Mouse (Mus musculus) kidney, adult 2 months (tissue): Measurements from ENCODE around the gene Map2k6. TPM values are rescaled to one million over a fixed set of nuclear protein-coding genes. Genes with fewer than 3 reads are reported as not detected.
A peak's percentile ranks its signal among the peaks of the same experiment; 100 is the strongest.

ENCODE experiments used
- DNase-seq: peaks from one replicate; pipeline ENCODE4 v3.0.0; 2021
- H3K27ac ChIP-seq: fragments of 200-500 bp; 2 replicates; pipeline ENCODE4 v1.5.1; 2012; ENCODE audit warnings: low read depth, low read length, control low read depth, inconsistent platforms; ENCODE audit not compliant: insufficient read depth
- H3K27me3 ChIP-seq: fragments of 200-500 bp; replicated peaks from 2 replicates; pipeline ENCODE4 v1.6.1; 2012; ENCODE audit warnings: mild to moderate bottlenecking, moderate library complexity, low read length, inconsistent platforms; ENCODE audit not compliant: control insufficient read depth, insufficient read depth
- H3K36me3 ChIP-seq: fragments of 200-500 bp; 2 replicates; pipeline ENCODE4 v1.6.1; 2012; ENCODE audit warnings: mild to moderate bottlenecking, moderate library complexity, low read length, inconsistent platforms; ENCODE audit not compliant: control insufficient read depth, insufficient read depth
- H3K4me1 ChIP-seq: fragments of 200-500 bp; 2 replicates; pipeline ENCODE4 v1.6.1; 2011; ENCODE audit warnings: low read length; ENCODE audit not compliant: control insufficient read depth, insufficient read depth
- H3K4me3 ChIP-seq: fragments of 200-500 bp; 2 replicates; pipeline ENCODE4 v1.5.1; 2011; ENCODE audit warnings: mild to moderate bottlenecking, low read depth, low read length, control low read depth; ENCODE audit not compliant: insufficient read depth
- CTCF ChIP-seq: fragments of 200-500 bp; conservative IDR thresholded peaks from 2 replicates; pipeline ENCODE4 v1.5.1; 2011; ENCODE audit warnings: low read depth, mild to moderate bottlenecking, control low read depth, low read length, moderate library complexity, mixed read lengths; ENCODE audit not compliant: insufficient read depth, insufficient read length
- POLR2A ChIP-seq: fragments of 200-500 bp; IDR thresholded peaks from one replicate; pipeline ENCODE4 v1.6.1; 2011; ENCODE audit warnings: low read depth, low read length, control low read depth
- WGBS: fragments of 180-500 bp; shearing (Covaris S2); methylation state at CpG from one replicate; pipeline ENCODE4 v1.1.7; 2018; 5-methylcytosine and 5-hydroxymethylcytosine counted together
- polyA plus RNA-seq: library from polyadenylated mRNA; depleted of rRNA; stranded (reverse); fragments of >200 nt; gene quantifications from 2 replicates; pipeline ENCODE4 v1.2.3, GENCODE M21; 2012

The Map2k6 gene
- polyA plus RNA-seq, 1 experiment = 6.6 TPM

GRCm38 (mm10) chr11:110438700-110439296, 39.9 kb downstream of the Map2k6 start:
- H3K4me3 ChIP-seq = no peak overlapping the region
- no peaks in the 10 kb centered on the region for H3K27me3 ChIP-seq
- H3K27ac ChIP-seq = no peak overlapping the region
- no peak for TF ChIP-seq CTCF
- no peak for TF ChIP-seq POLR2A
- WGBS = 30% methylated on average over 4 of the region's 4 CpGs
- H3K36me3 ChIP-seq = no peaks in the 10 kb centered on the region
- DNase-seq = no peak
- no peaks in the 10 kb centered on the region for H3K4me1 ChIP-seq

GRCm38 (mm10) chr11:110439354-110439753, 40.4 kb downstream of the Map2k6 start:
- TF ChIP-seq POLR2A (no peak), CTCF (no peak)
- DNase-seq = no peak
- 51% methylated on average over 7 of the region's 7 CpGs for WGBS
- no peak overlapping the region for H3K4me3 ChIP-seq
- H3K36me3 ChIP-seq = no peaks in the 10 kb centered on the region
- H3K27me3 ChIP-seq = no peaks in the 10 kb centered on the region
- peaks cover 2% of the 10 kb centered on the region; the same call in 1 of the 2 replicates for H3K4me1 ChIP-seq
- H3K27ac ChIP-seq = no peak overlapping the region

GRCm38 (mm10) chr11:110444576-110444975, 45.7 kb downstream of the Map2k6 start:
- H3K27me3 ChIP-seq = no peaks in the 10 kb centered on the region
- no peaks in the 10 kb centered on the region for H3K36me3 ChIP-seq
- peak; percentile 89 for DNase-seq
- peaks cover 26% of the 10 kb centered on the region for H3K4me1 ChIP-seq
- TF ChIP-seq CTCF = no peak
- no peak for TF ChIP-seq POLR2A
- peak overlapping the region; percentile 31; the same call in 1 of the 2 replicates for H3K27ac ChIP-seq
- 43% methylated on average over 6 of the region's 6 CpGs for WGBS
- H3K4me3 ChIP-seq = no peak overlapping the region

- Histone ChIP-seq H3K27me3 (no peaks in the 10 kb centered on the region), H3K36me3 (no peaks in the 10 kb centered on the region), H3K4me3 (peak overlapping the region; percentile 25), H3K4me1 (peaks cover 34% of the 10 kb centered on the region), H3K27ac (peak overlapping the region; percentile 69)
- no peak for TF ChIP-seq CTCF
- no peak for TF ChIP-seq POLR2A
- 39% methylated on average over 7 of the region's 7 CpGs for WGBS
- DNase-seq = peak; percentile 63
These were observed 49.3 kb downstream of the Map2k6 start for GRCm38 (mm10) chr11:110448131-110448725.

GRCm38 (mm10) chr11:110448726-110449161, 49.8 kb downstream of the Map2k6 start:
- peak overlapping the region; percentile 25 for H3K4me3 ChIP-seq
- TF ChIP-seq POLR2A (no peak), CTCF (no peak)
- DNase-seq = peak; percentile 75
- H3K36me3 ChIP-seq = no peaks in the 10 kb centered on the region
- 21% methylated on average over 12 of the region's 12 CpGs for WGBS
- peak overlapping the region; percentile 79 for H3K27ac ChIP-seq
- no peaks in the 10 kb centered on the region for H3K27me3 ChIP-seq
- peaks cover 34% of the 10 kb centered on the region for H3K4me1 ChIP-seq

- Histone ChIP-seq H3K4me1 (peaks cover 33% of the 10 kb centered on the region), H3K4me3 (no peak overlapping the region), H3K27me3 (no peaks in the 10 kb centered on the region), H3K36me3 (no peaks in the 10 kb centered on the region), H3K27ac (peak overlapping the region; percentile 79; the same call in 1 of the 2 replicates)
- WGBS = 45% methylated on average over 11 of the region's 11 CpGs
- no peak for DNase-seq
- no peak for TF ChIP-seq CTCF
- TF ChIP-seq POLR2A = no peak
These were observed 50.3 kb downstream of the Map2k6 start for GRCm38 (mm10) chr11:110449183-110449582.

GRCm38 (mm10) chr11:110450091-110450757, 51.3 kb downstream of the Map2k6 start:
- DNase-seq = peak; percentile 50
- no peak overlapping the region for H3K4me3 ChIP-seq
- 19% methylated on average over 15 of the region's 15 CpGs for WGBS
- no peaks in the 10 kb centered on the region for H3K27me3 ChIP-seq
- H3K27ac ChIP-seq = no peak overlapping the region
- TF ChIP-seq POLR2A = no peak
- TF ChIP-seq CTCF = no peak
- H3K4me1 ChIP-seq = peaks cover 28% of the 10 kb centered on the region
- H3K36me3 ChIP-seq = no peaks in the 10 kb centered on the region
